Mouse (Mus musculus) heart, embryonic 13.5 days (tissue): ENCODE results near the gene Chrna5. TPM values are rescaled to one million over a fixed set of nuclear protein-coding genes. Genes with fewer than 3 reads are reported as not detected.
A peak's percentile ranks its signal among the peaks of the same experiment; 100 is the strongest.

Experiments
- ATAC-seq: fragments of 200-750 bp; cut with Nextera tagmentation; 2 replicates; pipeline ENCODE4 v1.8.0; 2017; ENCODE audit warnings: moderate TSS enrichment; ENCODE audit not compliant: insufficient number of reproducible peaks, low FRiP score, low TSS enrichment; ENCODE audit errors: extremely low read depth
- H3K27ac ChIP-seq: fragments of 300-500 bp; sonication (generic); replicated peaks from 2 replicates; pipeline ENCODE4 v1.5.1; 2015; ENCODE audit warnings: moderate library complexity, mild to moderate bottlenecking, inconsistent platforms
- H3K27me3 ChIP-seq: fragments of 300-500 bp; sonication (generic); replicated peaks from 2 replicates; pipeline ENCODE4 v1.6.1; 2015; ENCODE audit warnings: mild to moderate bottlenecking, inconsistent platforms
- H3K36me3 ChIP-seq: fragments of 300-500 bp; sonication (generic); 2 replicates; pipeline ENCODE4 v1.6.1; 2015; ENCODE audit warnings: mild to moderate bottlenecking, inconsistent platforms
- H3K4me1 ChIP-seq: fragments of 300-500 bp; sonication (generic); 2 replicates; pipeline ENCODE4 v1.6.1; 2015; ENCODE audit warnings: inconsistent platforms
- H3K4me2 ChIP-seq: fragments of 300-500 bp; sonication (generic); 2 replicates; pipeline ENCODE4 v1.6.1; 2015; ENCODE audit warnings: inconsistent platforms, mild to moderate bottlenecking, moderate library complexity
- H3K4me3 ChIP-seq: fragments of 300-500 bp; sonication (generic); 2 replicates; pipeline ENCODE4 v1.5.1; 2015; ENCODE audit warnings: moderate library complexity, mild to moderate bottlenecking, inconsistent platforms
- H3K9ac ChIP-seq: fragments of 300-500 bp; sonication (generic); 2 replicates; pipeline ENCODE4 v1.6.1; 2015; ENCODE audit warnings: inconsistent platforms, mild to moderate bottlenecking, moderate library complexity
- H3K9me3 ChIP-seq: fragments of 300-500 bp; sonication (generic); 2 replicates; pipeline ENCODE4 v1.6.1; 2016; ENCODE audit warnings: inconsistent platforms
- WGBS: fragments of 180-500 bp; shearing (Covaris S2); methylation state at CpG from one replicate; pipeline ENCODE4 v1.1.7; 2015; ENCODE audit warnings: mixed read lengths; 5-methylcytosine and 5-hydroxymethylcytosine counted together
- polyA plus RNA-seq: library from polyadenylated mRNA; unstranded; fragments of >200 nt; fragmentation: Nextera tagmentation; extraction: Ambion mirVana; gene quantifications from 2 replicates; pipeline ENCODE4 v1.2.1, GENCODE M21; 2015

Gene Chrna5
- polyA plus RNA-seq, 1 experiment from 2014 or later, result 0.51 TPM

GRCm38 (mm10) chr9:55023902-55024583 lies 43.4 kb downstream of the Chrna5 start:
- peaks cover 64% of the 10 kb centered on the region for H3K27me3 ChIP-seq
- no peak for ATAC-seq
- no peak overlapping the region for H3K4me3 ChIP-seq
- H3K4me1 ChIP-seq, result peaks cover 11% of the 10 kb centered on the region
- H3K9me3 ChIP-seq, result no peaks in the 10 kb centered on the region
- no peak overlapping the region for H3K4me2 ChIP-seq
- no peak overlapping the region for H3K9ac ChIP-seq
- no peaks in the 10 kb centered on the region for H3K36me3 ChIP-seq
- WGBS, result 30% methylated on average over 13 of the region's 13 CpGs
- H3K27ac ChIP-seq, result no peak overlapping the region

- WGBS, result 12% methylated on average over 38 of the region's 38 CpGs
- no peak for ATAC-seq
- Histone ChIP-seq H3K9ac (no peak overlapping the region), H3K4me1 (peaks cover 11% of the 10 kb centered on the region), H3K27me3 (peaks cover 78% of the 10 kb centered on the region), H3K27ac (no peak overlapping the region), H3K9me3 (no peaks in the 10 kb centered on the region), H3K36me3 (no peaks in the 10 kb centered on the region), H3K4me2 (peak overlapping the region; percentile 67), H3K4me3 (peak overlapping the region; percentile 43)
Observed at GRCm38 (mm10) chr9:55025534-55026274, 45.0 kb downstream of the Chrna5 start.

GRCm38 (mm10) chr9:55026275-55026663 lies 45.6 kb downstream of the Chrna5 start, which contains the start of gene Chrna3:
Chrna3 (minus strand) TSS chr9:55026562.
- peak within 1 kb of the TSS; percentile 43 for H3K4me3 ChIP-seq
- H3K4me1 ChIP-seq, result peaks cover 11% of the 10 kb centered on the region
- H3K27me3 ChIP-seq, result peaks cover 83% of the 10 kb centered on the region
- H3K9ac ChIP-seq, result peak within 1 kb of the TSS; percentile 30; the same call in 1 of the 2 replicates
- under 1% methylated on average over 39 of the region's 39 CpGs for WGBS
- peak within 1 kb of the TSS; percentile 67 for H3K4me2 ChIP-seq
- no peaks in the 10 kb centered on the region for H3K36me3 ChIP-seq
- H3K27ac ChIP-seq, result no peak within 1 kb of the TSS
- no peaks in the 10 kb centered on the region for H3K9me3 ChIP-seq
- no peak for ATAC-seq

GRCm38 (mm10) chr9:55031435-55032167 lies 50.9 kb downstream of the Chrna5 start:
- Histone ChIP-seq H3K9ac (no peak overlapping the region), H3K9me3 (no peaks in the 10 kb centered on the region), H3K4me2 (no peak overlapping the region), H3K4me1 (peaks cover 1% of the 10 kb centered on the region), H3K27ac (no peak overlapping the region), H3K27me3 (peaks cover 57% of the 10 kb centered on the region), H3K4me3 (no peak overlapping the region), H3K36me3 (no peaks in the 10 kb centered on the region)
- ATAC-seq, result no peak
- 51% methylated on average over 6 of the region's 6 CpGs for WGBS

GRCm38 (mm10) chr9:55038948-55039347 lies 58.3 kb downstream of the Chrna5 start:
- WGBS, result 78% methylated on average over 8 of the region's 8 CpGs
- H3K36me3 ChIP-seq, result no peaks in the 10 kb centered on the region

GRCm38 (mm10) chr9:55039983-55040382 lies 59.3 kb downstream of the Chrna5 start:
- Histone ChIP-seq H3K36me3 (no peaks in the 10 kb centered on the region), H3K4me1 (no peaks in the 10 kb centered on the region), H3K27me3 (peaks cover 13% of the 10 kb centered on the region; the same call in 1 of the 2 replicates), H3K9ac (no peak overlapping the region), H3K9me3 (no peaks in the 10 kb centered on the region), H3K27ac (no peak overlapping the region), H3K4me2 (no peak overlapping the region), H3K4me3 (no peak overlapping the region)
- WGBS, result 62% methylated on average over 5 of the region's 5 CpGs
- ATAC-seq, result no peak

More at GRCm38 (mm10) chr9:55038948-55039347, 58.3 kb downstream of the Chrna5 start:
- no peaks in the 10 kb centered on the region for H3K4me1 ChIP-seq
- no peak overlapping the region for H3K4me3 ChIP-seq
- H3K27ac ChIP-seq, result no peak overlapping the region
- H3K27me3 ChIP-seq, result peaks cover 13% of the 10 kb centered on the region; the same call in 1 of the 2 replicates
- no peak for ATAC-seq
- H3K9ac ChIP-seq, result no peak overlapping the region
- no peaks in the 10 kb centered on the region for H3K9me3 ChIP-seq
- H3K4me2 ChIP-seq, result no peak overlapping the region

- H3K36me3 ChIP-seq, result no peaks in the 10 kb centered on the region
- no peak overlapping the region for H3K9ac ChIP-seq
- no peak for ATAC-seq
- 78% methylated on average over 2 of the region's 2 CpGs for WGBS
- no peak overlapping the region for H3K27ac ChIP-seq
- H3K4me2 ChIP-seq, result no peak overlapping the region
- peaks cover 21% of the 10 kb centered on the region for H3K27me3 ChIP-seq
- no peak overlapping the region for H3K4me3 ChIP-seq
- H3K4me1 ChIP-seq, result no peaks in the 10 kb centered on the region
- no peaks in the 10 kb centered on the region for H3K9me3 ChIP-seq
Observed at GRCm38 (mm10) chr9:55041389-55041788, 60.7 kb downstream of the Chrna5 start.

- no peak for ATAC-seq
Observed at GRCm38 (mm10) chr9:55043688-55044087, 63.0 kb downstream of the Chrna5 start.

GRCm38 (mm10) chr9:55045001-55045400 lies 64.3 kb downstream of the Chrna5 start:
- Histone ChIP-seq H3K4me2 (no peak overlapping the region), H3K27ac (no peak overlapping the region), H3K4me1 (peaks cover 13% of the 10 kb centered on the region), H3K4me3 (no peak overlapping the region), H3K27me3 (peaks cover 36% of the 10 kb centered on the region), H3K9me3 (no peaks in the 10 kb centered on the region), H3K36me3 (no peaks in the 10 kb centered on the region), H3K9ac (no peak overlapping the region)
- WGBS, result 63% methylated on average over 2 of the region's 2 CpGs
- ATAC-seq, result no peak

More at GRCm38 (mm10) chr9:55043688-55044087, 63.0 kb downstream of the Chrna5 start:
- Histone ChIP-seq H3K27me3 (peaks cover 36% of the 10 kb centered on the region), H3K4me1 (peaks cover 10% of the 10 kb centered on the region), H3K4me3 (no peak overlapping the region), H3K9me3 (no peaks in the 10 kb centered on the region), H3K9ac (no peak overlapping the region), H3K36me3 (no peaks in the 10 kb centered on the region), H3K4me2 (no peak overlapping the region), H3K27ac (no peak overlapping the region)
- 13% methylated on average over 8 of the region's 8 CpGs for WGBS

- Histone ChIP-seq H3K36me3 (no peaks in the 10 kb centered on the region), H3K4me3 (no peak overlapping the region), H3K9ac (no peak overlapping the region), H3K9me3 (no peaks in the 10 kb centered on the region), H3K27ac (no peak overlapping the region), H3K4me1 (peaks cover 13% of the 10 kb centered on the region), H3K4me2 (no peak overlapping the region), H3K27me3 (peaks cover 31% of the 10 kb centered on the region)
- ATAC-seq, result no peak
- under 1% methylated on average over 3 of the region's 3 CpGs for WGBS
Observed at GRCm38 (mm10) chr9:55046764-55047163, 66.1 kb downstream of the Chrna5 start.
